Mouse (Mus musculus): ENCODE measurements around the gene Kmt5b.

Gene Kmt5b

DNA sequence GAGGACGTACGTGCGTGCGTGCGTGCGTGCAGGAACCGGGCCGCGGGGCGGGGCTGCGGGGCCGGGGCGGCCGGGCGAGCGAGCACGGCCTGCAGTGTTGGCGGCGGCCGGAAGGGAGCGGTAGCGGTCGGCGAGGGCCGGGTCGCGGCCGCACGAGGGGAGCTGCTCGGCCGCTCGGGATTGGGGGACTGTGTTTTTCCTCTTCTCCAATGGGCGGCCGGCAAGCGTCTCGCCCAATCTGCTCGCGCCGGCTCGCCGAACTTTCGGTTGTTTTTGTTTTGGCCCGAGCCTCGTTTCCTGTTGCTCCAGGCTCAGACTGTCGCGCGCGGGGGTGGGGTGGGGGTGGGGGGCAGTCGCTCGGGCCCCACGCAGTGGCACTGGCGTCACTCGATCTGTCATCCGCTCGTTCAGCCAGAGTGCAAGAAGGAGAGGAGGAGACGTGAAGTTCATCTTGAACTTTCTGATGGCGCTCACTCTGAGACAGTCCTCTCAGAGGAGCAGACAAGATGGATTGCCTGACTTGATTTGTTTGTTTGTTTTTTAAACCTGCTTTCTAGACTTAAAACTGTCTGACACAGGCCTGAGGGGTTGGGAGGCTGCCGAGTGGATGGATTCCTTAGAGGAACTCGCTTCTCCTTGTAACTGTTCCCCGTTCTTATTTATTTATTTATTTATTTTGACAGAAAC is 1.6 kb downstream of the Kmt5b start:
- DNase-seq (ENCODE audit: low spot score), result peak; percentile 95

DNA sequence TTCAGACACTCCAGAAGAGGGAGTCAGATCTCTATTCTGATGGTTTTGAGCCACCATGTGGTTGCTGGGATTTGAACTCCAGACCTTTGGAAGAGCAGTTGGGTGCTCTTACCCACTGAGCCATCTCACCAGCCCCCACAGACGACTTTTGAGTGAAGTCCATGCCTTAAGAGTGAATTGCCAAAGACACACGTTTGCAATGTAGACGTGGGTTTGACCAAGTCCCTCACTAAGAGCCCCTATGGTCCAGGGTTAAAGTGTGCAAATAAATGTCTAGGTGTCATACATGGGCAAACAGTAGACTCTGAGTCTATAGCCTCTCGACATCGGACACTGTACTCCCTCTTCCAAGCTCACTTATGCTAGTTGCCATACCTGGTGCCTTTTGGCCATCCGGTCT is 2.3 kb downstream of the Kmt5b start:
- DNase-seq (ENCODE audit: low spot score), result no peak

DNA sequence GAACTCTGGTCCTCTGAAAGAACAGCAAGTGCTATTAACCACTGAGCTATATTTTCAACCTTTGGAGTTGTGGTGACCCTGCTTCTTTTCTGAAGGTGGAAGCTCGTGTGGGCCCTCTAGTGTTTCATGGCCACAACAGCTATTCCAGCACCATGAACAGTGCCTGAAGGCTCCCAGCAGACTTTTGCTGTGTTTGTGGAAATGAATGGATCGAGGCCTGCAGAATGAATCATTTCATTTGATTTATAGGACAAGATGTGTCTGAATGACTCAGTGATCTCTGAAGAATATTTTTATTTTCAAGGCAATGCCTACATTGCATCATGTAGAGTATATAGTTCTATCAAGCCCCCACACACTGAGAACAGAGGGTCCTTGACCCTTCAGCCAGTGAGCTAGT is 6.9 kb downstream of the Kmt5b start:
- DNase-seq (ENCODE audit: low spot score), result no peak

DNA sequence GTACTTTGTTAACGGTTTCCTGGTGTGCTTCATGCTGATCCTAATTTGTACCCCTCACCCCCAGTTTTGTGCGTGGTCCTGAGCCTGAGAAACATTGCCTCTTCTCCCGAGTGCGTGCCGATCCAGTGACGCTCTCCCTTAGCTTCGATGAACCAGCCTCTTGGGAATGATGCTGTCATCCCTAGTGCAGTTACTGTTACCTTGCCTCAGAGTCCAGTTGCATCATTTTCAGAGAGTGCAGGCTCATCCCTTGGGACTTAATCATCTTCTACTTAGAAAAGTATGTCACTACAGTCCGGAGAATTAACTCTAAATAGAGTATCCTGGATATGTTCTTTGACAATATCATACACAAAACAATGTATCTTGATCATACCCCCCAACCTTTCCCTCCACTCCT is 11.5 kb downstream of the Kmt5b start:
- no peak for DNase-seq (ENCODE audit: low spot score)

DNA sequence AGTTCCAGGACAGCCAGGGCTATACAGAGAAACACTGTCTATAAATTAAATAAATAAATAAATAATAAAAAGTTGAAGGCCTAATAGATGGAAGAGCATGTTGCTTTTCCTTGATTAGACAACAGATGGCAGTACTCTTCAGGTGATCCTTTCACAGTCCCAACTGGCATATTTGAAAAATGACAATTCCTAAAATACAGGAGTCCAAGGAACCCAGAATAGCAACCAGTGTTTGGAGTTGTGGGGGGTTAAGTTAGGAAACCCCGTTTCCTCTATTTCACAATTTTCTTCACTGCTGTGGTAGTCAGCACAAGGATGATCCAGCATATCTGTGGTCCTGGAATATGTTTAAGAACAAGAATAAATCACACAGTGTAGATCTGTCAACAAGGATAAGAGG is 22.9 kb downstream of the Kmt5b start:
- no peak for DNase-seq (ENCODE audit: low spot score)

DNA sequence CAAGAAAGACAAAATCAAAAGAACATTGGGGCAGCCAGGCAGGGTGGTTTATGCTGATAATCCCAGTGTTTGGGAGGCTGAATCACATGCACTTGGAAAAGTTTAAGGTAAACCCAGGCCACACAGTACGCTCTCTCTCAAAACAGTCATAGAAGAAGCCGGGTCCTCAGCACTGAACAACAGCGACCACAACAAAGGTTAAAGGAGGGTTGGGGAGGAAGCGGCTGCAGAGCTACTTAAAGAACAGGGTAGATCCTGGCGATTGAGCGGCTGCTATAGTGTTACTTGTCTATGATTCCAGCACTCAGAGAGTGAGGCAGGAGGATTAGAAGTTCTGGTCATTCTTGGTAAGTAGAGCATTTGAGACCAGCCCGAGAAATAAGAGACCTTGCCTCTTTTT is 38.3 kb downstream of the Kmt5b start:
- DNase-seq (ENCODE audit: low spot score), result no peak

DNA sequence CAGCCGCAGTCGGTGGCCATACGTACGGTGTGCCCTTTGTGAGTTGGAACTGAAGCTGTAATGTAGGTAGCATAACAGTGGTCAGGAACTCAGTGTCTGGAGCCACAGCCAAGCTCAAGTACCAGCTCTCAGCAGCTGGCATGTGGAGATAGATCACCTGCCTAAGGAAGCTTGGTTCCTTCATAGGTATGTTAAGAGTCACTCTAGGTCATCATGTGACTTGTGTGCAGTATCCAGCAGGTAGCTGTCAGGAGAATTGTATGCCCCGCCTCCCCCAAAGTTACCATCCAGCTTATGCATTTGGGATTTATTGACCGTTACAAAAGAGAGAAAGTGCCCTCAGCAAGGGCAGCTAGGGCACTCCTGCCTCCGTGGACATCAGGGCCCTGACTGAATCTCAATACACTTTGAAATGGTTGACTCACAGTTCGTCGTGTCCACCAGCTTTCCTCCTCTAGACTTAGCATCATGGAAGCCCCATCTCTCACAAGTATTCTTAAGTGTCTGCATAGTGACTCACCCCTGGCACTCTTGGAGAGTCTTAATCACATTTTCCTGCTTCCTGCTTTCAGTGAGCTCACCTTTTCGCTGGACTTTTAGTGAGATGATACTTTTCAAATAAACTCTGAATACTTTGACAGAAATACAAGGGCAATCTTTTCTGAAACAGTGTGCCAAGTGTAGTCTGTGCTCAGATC is 43.5 kb downstream of the Kmt5b start:
- no peak for DNase-seq (ENCODE audit: low spot score)

DNA sequence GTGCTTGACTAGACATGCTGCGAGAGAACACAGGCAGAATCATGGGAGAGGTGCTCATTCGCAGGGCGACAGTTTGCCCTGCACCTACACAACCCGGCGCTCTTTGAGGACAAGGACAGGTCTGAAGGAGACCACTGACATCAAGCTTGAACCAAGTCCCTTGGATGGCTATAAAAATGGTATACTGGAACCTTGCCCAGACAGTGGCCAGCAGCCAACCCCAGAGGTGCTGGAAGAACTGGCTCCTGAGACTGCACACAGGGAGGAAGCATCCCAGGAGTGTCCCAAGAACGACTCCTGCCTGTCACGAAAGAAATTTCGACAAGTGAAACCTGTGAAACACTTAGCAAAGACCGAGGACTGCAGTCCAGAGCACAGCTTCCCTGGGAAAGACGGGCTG is 47.2 kb downstream of the Kmt5b start:
- DNase-seq (ENCODE audit: low spot score), result no peak

DNA sequence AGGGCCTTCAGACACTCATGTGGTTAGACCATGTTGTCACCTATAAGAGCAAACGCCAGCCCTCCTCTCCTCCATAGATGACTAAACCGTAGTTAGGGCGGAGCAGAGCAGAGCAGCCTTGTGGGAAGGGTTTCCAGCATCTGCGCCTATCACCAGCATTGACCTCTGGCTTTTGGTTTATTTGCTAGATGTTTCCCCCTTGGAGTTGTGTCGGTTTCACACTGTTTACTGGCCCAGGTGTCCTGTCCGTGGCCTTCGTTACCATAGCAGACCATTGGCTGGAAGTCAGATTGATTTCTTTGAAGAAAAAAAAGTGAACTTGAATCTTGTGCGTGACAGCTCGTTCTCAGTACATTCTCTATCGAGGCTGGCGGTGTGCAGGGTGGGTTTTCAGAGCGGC is 48.6 kb downstream of the Kmt5b start:
- no peak for DNase-seq (ENCODE audit: low spot score)

DNA sequence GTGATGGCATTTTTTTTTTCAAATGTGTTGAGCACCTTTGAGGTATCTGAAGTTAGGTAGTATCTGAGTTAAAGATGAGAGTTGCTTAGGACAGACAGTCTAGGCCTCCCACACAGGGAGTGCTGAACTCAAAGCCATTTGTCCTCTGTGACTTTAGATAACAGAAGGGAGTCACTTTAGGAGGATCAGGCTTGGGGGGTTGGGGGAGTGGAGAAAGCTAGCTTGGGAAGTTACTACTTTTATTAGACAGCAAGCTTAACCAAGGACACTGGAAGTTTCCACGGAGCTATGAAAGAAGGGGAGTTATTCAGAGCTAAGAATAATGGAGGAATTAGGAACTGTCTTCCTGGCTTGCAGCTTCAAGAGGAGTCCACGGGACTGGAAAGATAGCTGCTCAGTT is 51.9 kb downstream of the Kmt5b start:
- no peak for DNase-seq (ENCODE audit: low spot score)

DNA sequence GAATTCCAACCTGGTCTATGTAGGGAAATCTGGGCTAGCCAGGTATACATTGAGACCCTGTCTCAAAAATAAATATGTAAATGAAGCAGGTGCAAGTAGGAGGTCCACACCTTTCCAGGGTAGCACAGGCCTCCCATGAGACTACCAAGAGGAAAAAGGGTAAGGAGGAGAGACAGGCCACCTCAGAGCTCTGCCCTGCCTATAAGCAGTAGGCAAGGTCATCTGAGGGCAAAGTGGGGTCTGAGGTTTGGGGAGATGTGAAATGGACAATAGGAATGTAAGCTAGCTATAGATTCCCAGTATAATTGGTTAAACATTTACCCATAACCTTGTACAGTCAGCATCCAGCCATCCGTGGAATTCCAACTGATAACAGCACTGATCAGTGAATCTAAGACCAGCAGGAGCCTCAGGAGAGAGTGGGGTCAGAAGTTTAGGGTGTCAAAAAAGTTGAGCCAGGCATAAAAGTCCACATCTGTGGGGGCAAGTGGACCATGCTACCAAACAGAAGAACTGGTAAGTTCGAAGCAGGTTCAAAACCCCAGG is 52.8 kb downstream of the Kmt5b start:
- no peak for DNase-seq (ENCODE audit: low spot score)

DNA sequence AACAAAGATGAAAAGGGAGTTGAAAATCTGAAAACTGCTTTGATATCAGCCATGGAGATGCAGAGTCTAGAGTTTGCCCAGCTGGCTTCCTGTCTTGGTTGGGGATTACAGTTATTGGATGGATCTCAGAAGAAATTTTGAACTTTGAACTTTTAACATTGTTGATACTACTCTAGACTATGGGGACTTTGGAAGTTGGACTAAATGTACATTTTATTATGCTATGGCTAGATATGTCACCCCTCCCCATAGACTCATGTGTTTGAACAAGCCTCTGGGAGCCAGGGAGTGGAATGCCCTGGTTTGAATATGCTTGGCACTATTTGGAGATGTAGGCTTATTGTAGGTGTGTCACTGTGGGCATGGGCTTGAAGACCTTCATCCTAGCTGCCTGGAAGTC is 57.8 kb downstream of the Kmt5b start:
- no peak for DNase-seq (ENCODE audit: low spot score)

DNA sequence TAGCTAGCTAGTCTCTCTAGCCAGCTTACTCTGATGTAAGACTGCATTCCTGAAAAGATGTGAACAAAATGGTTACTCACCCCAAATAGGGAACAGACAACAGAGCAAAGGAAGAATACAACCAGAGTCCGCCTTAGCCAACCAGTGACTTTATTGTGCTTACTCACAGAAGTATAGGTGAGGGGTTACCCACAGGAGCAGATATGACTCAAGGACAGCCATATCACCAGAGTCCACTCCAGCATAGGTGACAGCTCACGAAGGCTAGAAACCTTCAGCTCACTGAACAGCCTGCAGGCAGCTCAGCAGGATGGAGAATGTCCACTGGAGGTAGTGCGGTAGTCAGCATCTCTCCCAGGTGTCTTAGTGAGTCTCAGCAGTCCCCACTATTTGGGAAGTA is 62.6 kb downstream of the Kmt5b start:
- no peak for DNase-seq (ENCODE audit: low spot score)

DNA sequence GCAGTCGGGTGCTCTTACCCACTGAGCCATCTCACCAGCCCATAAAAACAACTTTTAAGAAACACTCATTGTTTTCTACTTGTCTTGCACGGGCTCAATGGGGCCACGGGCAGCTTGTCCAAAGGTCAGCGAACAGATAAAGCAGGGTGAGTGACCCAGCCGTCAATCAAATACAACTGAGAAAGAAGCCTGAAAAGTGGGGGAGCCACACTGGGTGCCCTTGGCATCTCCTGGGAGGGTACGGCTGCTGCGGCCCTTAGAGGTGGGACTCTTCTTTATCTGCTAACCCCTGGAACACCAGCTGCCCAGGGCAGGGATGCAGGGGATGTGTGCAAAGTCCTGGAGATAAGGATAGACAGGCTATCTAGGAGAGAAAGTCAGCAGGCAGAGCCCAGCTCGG is 64.5 kb downstream of the Kmt5b start:
- no peak for DNase-seq (ENCODE audit: low spot score)

DNA sequence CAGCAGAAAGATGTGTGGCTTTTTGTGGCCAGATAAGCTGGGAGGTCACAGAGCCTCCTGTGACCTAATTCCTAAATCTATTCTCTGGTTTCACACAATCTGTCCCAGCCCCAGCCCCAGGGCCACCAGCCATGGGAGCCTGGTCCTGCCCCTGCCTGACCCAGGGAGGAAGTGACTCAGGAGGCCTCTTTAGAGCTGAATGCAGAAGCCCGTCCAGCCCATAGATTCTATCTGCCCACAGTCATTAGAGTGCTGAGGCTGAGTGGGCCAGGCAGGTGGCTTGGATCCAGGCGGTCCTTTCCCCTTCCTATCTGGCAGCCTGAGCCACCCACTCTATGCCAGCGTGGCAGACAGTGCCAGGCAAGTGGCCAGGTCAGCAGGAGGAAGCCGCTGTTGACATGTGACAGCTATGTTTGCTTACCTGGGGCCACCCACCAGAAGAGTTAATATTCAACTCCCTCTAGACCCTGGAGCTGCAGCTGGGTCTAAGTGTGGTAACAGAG is 65.7 kb downstream of the Kmt5b start:
- DNase-seq (ENCODE audit: low spot score), result peak; percentile 47

DNA sequence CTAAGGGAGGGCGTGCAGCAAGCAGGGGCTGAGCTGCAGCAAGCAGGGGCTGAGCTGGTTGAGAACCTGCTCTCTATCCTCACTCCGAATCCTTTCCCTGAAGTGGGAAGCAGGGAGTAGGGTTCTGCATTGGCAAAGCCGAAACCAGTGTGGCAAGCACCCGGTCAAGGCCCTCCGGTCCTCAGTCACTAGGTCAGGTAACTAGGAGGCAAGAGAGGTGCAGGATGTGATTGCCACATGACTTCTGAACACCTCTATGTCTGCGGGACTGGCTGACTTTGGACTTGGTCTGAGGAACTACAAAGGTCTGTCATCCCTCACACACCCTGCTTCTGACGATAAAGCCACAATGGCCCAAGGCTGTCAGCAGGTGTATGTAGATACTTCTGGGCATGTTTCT is 67.1 kb downstream of the Kmt5b start:
- DNase-seq (ENCODE audit: low spot score), result no peak

DNA sequence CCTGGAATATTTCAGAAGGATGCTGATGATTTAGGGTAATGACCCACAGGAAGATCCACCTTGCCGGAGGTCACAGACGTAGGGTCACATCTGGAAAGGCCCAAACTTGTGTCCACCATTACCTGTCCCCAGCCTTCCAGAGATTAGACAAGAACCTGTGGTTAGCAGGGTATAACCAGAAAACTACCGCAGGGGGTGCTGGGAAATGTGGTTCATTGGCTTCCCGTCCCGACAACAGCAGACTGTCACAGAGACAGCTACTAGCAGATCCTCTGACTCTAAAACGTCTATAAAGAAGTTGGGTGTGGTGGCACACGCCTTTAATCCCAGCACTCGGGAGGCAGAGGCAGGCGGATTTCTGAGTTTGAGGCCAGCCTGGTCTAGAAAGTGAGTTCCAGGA is 69.6 kb downstream of the Kmt5b start:
- DNase-seq (ENCODE audit: low spot score), result no peak

DNA sequence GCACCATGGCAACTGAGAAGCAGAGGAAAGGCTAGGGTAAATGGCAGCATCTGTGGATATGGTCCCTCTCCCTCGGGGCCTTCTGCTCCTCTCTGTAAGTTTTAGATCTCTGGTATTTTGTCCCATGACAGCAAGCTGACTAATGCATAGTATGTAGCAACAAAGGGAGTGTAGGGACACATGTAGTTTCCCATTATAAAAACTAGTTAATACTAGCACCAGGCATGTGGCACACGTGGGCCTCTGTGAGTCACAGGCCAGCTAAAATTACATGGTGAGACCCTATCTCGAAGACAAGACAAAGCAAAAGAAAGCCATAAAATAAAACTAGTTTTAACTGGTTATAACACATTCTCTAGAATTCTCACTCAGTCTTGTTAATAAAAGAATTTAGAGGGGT is 71.7 kb downstream of the Kmt5b start:
- DNase-seq (ENCODE audit: low spot score), result no peak

DNA sequence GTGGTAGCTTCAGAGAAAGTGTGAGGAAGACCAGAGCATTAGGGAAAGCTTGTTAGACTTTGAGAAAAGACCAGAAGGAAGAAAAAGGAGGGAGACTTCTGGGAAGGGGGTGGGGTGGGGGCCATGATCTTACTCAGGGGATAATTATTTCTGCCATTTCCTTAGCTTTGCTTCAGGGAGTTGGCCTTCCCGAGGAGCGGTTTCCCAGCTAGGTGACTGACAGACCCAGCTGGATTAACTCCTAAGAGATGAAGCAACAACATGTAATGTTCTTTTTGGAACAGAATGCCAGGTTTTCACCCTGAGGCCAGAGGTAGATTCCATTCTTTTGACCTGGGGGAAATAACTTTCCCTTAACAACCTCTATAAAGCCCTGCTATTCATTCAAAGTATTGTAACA is 72.5 kb downstream of the Kmt5b start:
- DNase-seq (ENCODE audit: low spot score), result no peak

DNA sequence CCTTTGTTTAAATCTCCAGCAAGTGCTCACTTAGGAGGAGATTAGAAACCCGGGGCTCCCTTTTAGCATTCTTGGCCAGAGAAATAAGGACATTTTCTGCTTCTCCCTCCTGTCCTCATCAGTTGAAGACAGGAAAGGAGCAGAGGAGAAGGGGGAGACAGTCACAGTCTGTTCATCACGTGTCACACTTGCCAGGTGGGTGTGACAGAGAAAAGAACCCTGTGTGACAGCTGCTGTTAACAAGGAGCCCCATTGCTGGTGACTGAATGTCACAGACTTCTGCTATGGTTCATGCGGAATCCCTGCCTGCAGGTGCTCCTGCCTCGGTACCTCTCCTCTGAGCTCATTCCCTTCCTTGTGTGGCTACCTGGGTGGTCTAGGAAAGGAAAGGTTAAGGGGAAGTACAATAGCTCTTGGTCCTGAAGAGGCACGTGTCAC is 73.0 kb downstream of the Kmt5b start:
- no peak for DNase-seq (ENCODE audit: low spot score)

DNA sequence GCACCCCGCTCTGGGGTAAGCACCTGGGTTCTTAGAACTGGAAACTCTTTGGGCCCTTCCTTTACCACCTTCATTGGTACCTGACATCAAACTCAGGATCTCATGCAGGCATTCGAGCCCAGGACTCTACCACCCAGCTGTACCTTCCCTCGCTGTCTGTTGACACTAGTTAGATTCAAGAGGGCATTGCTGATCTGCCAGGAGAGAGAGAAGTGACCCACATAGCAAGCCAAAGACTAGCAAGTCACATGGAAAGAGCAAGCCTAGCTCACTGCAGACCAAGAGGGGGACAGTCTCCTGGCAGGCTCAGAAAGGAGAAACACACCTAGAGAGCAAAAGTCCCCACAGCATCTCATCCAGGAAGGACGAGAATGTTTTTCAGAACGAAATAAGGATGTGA is 73.5 kb downstream of the Kmt5b start:
- DNase-seq (ENCODE audit: low spot score), result no peak

DNA sequence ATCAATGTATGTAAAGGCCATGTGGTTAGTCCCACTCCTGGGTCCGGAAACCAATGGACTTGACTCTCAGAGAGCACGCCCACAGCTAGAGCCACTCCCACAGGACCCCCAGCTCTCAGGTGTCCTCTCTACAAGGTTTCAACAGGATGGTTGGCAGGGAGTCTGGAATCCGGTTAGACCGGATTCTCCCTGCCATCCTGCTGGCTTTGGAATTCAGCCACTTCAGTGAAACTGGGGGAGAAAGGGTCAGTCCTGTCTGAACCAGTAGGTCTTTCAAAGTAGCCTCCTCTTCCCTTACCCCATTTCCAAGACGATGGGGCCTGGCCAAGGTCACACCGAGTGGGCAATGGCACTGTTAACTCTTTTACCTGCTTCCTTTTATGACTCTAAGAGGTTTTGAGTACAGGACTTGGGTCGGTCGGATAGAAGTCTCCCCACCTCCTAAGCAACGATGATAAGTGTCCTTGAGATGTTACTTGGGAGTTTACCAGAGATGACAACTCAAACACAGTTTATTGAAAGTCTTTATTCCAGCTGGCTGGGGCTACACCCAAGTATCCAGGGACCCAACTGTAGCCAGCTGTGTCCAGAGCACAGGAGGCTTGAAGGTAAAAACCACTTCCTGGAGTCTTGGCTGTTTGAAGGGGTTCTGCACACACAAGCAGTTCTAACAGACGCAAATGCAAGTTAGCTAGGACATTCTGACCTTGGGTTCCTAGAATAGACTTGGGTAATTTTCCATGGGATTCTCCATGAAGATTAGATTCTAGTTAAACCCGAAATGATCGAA is 75.3 kb downstream of the Kmt5b start:
- DNase-seq (ENCODE audit: low spot score), result no peak

DNA sequence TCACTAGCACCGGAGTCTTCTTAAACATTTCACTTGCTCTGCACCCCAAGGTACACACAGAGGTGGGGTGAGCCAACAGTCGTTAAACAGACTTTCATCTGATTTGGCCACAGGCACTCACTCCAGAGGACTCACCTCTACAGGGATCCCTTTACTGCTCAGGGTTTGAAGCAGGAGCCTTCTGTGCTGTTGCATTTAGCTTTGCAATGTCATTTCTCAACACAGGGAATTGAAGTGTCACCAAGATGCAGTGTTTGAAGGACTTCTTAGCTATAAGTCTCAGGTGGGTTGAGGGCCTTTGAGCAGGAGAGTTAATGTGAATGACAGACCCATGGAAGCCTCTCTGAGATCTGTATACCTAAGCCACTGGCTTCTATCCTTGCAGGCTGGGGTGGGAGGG is 76.4 kb downstream of the Kmt5b start:
- DNase-seq (ENCODE audit: low spot score), result no peak
